Mouse (Mus musculus) megakaryocyte-erythroid progenitor cell, adult 5-6 weeks (primary cell): ENCODE results near the gene Wdr73. TPM values are rescaled to one million over a fixed set of nuclear protein-coding genes. Genes with fewer than 3 reads are reported as not detected.
A peak's percentile ranks its signal among the peaks of the same experiment; 100 is the strongest.

Experiments
- ATAC-seq: replicated peaks from 2 replicates; pipeline ENCODE4 v1.8.0; 2016; ENCODE audit warnings: mild to moderate bottlenecking, inconsistent platforms; ENCODE audit not compliant: severe bottlenecking, poor library complexity, low FRiP score, low TSS enrichment
- total RNA-seq, 2 experiments: library from RNA; stranded (forward) in 1 of 2; stranded (reverse) in 1 of 2; fragments of 200-1000, 215-1000 nt in 1 of 2; fragments of >200 nt in 1 of 2; fragmentation: Nextera tagmentation in 1 of 2; gene quantifications; 2 replicates each; pipeline ENCODE4 v1.2.3; 2014 to 2017

Wdr73 gene
- 28.3 and 41.5 TPM in 2 replicates for total RNA-seq (2014; fragmentation: Nextera tagmentation)
- total RNA-seq (2017), result 28.8 and 53.1 TPM in 2 replicates

- ATAC-seq, result peak; percentile 92
Measured at GRCm38 (mm10) chr7:80900944-80901501, at the start of gene Wdr73. Wdr73 (minus strand) TSS chr7:80901269.

DNA sequence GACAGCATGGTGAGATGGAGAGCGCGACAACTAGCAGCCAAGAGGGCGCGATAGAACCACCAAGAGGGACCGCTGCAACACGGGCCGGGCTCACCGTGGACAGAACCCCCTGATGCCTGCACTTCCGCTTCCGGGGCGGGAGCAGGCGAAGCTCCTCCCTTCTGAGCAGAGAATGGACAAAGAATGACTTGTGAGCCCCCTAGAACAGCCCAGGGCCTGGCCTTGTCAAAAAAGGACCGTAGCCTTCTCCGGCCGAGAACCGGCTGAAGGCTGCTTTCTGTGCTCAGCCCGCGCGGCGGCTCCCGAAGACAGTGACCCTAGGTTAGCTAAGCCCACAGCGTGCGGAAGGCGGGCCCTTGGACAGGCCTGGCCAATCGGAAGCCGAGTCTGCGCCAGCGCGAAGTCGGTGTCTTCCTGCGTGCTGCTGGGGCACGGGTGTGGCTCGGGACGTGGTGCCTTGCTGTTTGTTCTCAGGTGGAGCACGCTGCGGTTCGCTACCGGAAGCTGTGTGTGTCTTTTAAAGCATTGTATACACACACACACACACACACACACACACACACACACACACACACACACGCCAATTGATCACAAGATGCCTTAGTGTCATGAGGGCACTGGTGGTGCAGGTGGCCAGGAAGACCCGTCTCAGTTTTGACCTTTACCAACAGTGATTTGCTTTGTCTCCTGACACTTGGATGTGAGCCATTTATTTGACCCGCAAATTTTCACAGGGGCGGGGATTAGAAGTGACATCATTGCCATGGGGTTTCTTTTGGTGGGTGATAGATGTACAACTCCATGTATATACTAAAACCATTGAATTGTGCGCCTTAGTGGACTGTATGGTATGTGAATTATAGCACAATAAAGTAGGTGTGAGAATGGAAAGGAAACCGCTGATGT is 46.6 kb upstream of the Wdr73 start, which contains the start of gene Sec11a:
Gene Sec11a (minus strand): TSS at position 336 of the 906 bp plus-strand sequence.
- ATAC-seq, result peak; percentile 98

- ATAC-seq, result no peak
Measured at GRCm38 (mm10) chr7:80939808-80940207, 38.7 kb upstream of the Wdr73 start.

GRCm38 (mm10) chr7:80937304-80937666 is 36.2 kb upstream of the Wdr73 start:
- 0 out of 2 replicates have a peak, but pooled peaks have one; percentile 23 for ATAC-seq

DNA sequence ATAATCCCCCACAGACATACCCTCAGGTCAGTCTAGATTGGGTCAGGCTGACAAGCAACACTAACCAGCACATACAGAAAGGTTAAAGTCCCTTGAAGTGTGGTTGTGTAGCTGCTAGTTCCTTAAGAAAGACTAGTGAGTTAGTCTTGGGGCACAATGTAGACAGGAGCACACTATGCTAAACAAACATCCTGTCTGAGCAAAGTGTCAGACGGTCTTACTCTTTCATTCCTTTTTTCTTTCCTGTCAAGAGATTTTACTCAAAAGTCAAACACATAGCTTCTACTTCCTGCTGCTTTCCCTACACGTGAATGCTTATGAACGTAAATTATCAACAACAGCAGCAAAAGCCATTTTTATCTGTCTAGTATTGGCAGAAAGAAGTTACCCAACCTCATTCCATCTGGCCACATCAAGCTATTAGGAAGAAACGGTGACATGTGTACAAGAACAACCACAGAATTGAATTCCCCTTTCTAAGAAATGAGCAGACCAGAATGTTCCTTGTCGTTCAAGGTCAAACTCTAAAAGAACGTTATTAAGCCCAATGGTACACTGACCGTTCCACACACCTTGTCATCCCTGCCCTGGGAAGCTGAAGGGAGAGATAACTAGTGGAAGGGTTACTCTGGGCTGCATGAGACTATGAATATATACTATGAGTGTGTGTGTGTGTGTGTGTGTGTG is 35.7 kb upstream of the Wdr73 start:
- ATAC-seq, result peak; percentile 19; the same call in 1 of the 2 replicates

DNA sequence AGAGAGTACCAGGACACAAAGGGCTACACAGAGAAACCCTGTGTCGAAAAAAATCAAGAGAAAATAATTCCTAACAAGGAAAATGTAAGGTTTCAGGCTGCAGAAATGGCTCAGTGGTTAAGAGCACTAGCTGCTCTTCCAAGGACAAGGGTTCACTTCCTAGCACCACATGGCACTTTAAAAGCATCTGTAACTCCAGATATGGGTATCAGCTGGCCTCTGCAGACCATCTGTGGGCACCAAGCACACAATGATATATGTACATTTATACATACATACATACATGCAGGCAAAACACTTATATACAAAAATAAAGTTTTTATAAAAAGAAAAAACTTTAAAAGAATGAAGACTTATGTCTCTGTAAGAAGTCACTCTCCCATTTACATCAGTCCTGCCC is 34.8 kb upstream of the Wdr73 start:
- no peak for ATAC-seq

- peak; percentile 54 for ATAC-seq
Measured at GRCm38 (mm10) chr7:80932777-80933176, 31.7 kb upstream of the Wdr73 start.

- peak; percentile 67 for ATAC-seq
Measured at GRCm38 (mm10) chr7:80931618-80932207, 30.6 kb upstream of the Wdr73 start.

DNA sequence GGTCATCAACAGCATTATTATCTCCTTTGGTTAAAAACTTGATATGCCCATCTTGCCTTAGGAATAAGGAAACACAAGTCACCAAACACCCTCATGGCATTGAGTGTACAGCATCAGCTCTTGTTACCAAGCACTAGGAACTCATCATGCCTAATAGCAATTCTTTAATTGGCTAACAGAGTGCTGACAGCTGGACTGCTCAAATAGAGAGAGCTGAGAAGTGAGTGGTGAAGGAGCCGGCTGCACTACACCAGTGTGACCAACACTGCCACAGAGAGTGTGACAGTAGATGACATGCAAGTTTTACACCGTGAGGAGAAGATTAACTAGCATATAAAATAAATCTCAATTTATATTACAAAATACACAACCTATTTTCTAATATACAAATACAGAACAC is 22.1 kb upstream of the Wdr73 start:
- no peak for ATAC-seq

DNA sequence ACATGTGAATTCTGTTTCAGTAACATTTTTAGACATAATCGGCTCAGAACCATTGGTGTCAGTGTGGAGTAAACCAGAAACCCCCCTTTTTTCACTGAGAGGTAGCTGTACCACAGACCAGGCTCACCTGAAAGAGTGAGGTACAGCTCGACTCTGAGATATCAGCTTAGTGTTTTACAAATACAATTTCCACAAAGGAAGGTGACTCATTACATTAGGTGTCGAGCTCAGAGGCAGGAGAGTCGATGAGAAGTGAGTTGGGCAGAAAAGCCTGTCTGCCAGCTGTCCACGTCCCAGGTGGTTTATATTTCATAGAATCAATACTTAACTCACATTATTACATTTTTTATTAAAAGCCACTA is 18.6 kb upstream of the Wdr73 start:
- ATAC-seq, result 0 out of 2 replicates have a peak, but pooled peaks have one; percentile 14

GRCm38 (mm10) chr7:80918982-80919646 is 18.0 kb upstream of the Wdr73 start:
- ATAC-seq, result peak; percentile 82

DNA sequence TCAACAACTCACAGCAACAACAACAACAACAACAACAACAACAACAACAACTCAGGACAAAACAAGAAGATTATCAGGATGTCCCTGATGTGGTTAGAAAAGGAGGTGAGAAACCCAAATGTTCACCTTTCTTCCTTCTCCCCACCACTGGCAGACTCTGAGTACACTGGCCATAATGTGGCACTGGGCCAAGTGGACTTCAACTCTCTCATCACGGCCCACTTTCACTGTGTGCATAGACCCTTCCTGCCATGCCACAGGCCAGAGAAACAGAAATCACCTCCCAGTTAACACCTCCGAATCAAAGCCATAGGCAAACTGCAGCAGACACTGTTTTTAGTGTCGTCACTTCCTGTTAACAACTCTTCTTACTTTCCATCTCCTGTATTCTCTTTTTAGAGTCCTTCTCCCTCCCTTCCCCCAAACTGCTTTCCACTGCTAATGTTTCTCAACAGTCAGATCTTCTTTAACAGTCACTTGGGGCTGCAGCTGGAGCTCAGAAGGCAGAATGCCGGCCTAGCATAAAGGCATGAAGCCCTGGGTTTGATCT is 16.9 kb upstream of the Wdr73 start:
- no peak for ATAC-seq

DNA sequence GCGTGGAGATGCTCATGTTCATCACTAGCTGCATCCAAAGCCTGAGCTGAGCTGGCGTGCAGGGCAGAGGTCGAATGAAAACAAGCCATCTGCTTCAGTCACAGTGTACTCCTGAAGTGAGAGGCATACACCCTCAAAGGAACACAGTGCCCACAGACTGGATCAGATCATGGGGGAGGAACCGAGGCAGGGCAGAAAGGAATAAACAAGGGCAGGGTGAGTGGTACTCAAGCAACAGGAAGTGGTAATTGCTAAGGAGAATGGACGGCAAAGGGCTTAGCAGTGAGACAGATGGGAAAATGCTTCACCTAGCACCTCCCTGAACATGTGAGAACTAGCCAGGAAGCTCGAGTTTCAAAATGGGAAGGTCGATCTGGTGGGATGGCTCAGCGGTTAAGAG is 11.4 kb upstream of the Wdr73 start:
- no peak for ATAC-seq

DNA sequence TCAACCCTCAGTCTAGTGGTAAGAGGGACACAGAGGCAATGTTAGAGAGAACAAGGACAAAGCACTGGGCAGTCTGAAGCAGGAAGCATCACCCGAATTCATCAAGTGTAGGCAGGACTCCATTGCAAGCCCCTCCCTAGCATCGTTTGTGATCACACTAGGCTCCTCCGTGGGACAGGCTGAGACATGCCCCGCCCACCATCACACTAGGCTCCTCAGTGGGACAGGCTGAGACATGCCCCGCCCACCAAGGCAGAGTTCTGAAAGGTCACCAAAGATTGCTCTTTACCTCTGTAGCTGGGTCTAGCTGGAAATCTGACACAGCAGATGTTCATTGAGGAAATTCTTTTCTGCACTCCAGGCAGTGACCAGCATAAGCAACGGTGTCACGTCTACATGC is 10.0 kb upstream of the Wdr73 start:
- peak; percentile 62; the same call in 1 of the 2 replicates for ATAC-seq

DNA sequence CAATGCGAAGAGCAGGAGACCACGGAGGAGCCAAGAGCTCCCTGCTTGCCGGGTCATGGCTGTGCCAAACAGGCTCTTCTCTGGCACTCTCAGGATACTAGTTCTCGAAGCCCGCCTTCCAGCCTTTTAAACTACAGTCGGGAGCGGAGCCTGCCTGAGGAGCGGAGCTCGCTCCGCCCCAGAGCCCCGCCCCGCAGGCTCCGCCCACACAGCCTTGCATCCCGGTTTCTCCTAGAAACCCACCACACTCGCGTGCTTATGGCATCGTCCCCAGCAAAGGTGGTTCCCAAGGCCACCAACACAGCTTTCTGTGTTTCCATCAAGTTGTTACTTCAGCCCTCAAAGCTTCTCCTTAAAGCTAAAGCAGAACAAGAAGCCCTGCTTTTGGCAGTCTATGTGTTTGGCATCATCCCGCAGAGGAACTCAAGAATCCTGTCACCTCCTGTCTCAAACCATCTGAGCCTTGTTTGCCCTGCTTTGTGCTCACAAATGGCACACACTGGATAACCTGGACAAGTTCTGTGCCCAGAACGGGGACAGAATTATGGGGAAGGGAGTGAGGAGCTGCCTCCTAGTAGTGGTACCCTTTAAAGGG is 3.9 kb upstream of the Wdr73 start, which contains the start of gene Nmb:
Gene Nmb (minus strand): TSS at position 156 of the 595 bp plus-strand sequence.
- peak; percentile 43; the same call in 1 of the 2 replicates for ATAC-seq

GRCm38 (mm10) chr7:80903625-80904422 is 2.8 kb upstream of the Wdr73 start:
- no peak for ATAC-seq

- ATAC-seq, result no peak
Measured at GRCm38 (mm10) chr7:80901541-80902274, 639 bp upstream of the Wdr73 start.
